Mouse (Mus musculus): ENCODE results near the gene Syndig1. TPM values are rescaled to one million over a fixed set of nuclear protein-coding genes. Genes with fewer than 3 reads are reported as not detected.
A peak's percentile ranks its signal among the peaks of the same experiment; 100 is the strongest.

The Syndig1 gene
- 3.4 and 3.6 TPM in 2 replicates for polyA plus RNA-seq (2016; fragmentation: Nextera tagmentation; extraction: Ambion mirVana)

GRCm38 (mm10) chr2:149828911-149829310 is at the start of gene Syndig1:
Gene Syndig1 (plus strand): TSS chr2:149829211.
- Histone ChIP-seq H3K4me3 (peak within 1 kb of the TSS; percentile 64), H3K9ac (peak within 1 kb of the TSS; percentile 66; the same call in 1 of the 2 replicates), H3K4me1 (replicated peaks) (peaks cover 20% of the 10 kb centered on the region), H3K27me3 (replicated peaks) (peaks cover 37% of the 10 kb centered on the region), H3K27ac (ENCODE audit: poor library complexity, severe bottlenecking) (no peak within 1 kb of the TSS), H3K36me3 (no peaks in the 10 kb centered on the region), H3K4me2 (peak within 1 kb of the TSS; percentile 97), H3K9me3 (replicated peaks) (no peaks in the 10 kb centered on the region)
- WGBS = 76% methylated on average over 2 of the region's 2 CpGs
- ATAC-seq (ENCODE audit: insufficient number of reproducible peaks, low FRiP score) = no peak

GRCm38 (mm10) chr2:149798613-149799012 is 30.4 kb upstream of the Syndig1 start:
- no peaks in the 10 kb centered on the region for H3K4me1 ChIP-seq (replicated peaks)
- no peak overlapping the region for H3K27ac ChIP-seq (ENCODE audit: poor library complexity, severe bottlenecking)
- no peaks in the 10 kb centered on the region for H3K9me3 ChIP-seq (replicated peaks)
- H3K27me3 ChIP-seq (replicated peaks) = no peaks in the 10 kb centered on the region
- no peak overlapping the region for H3K9ac ChIP-seq
- no peaks in the 10 kb centered on the region for H3K36me3 ChIP-seq
- no peak overlapping the region for H3K4me3 ChIP-seq
- no peak overlapping the region for H3K4me2 ChIP-seq
- 33% methylated on average over 3 of the region's 3 CpGs for WGBS
- ATAC-seq (ENCODE audit: insufficient number of reproducible peaks, low FRiP score) = no peak

GRCm38 (mm10) chr2:149804599-149805140 is 24.3 kb upstream of the Syndig1 start:
- Histone ChIP-seq H3K4me3 (no peak overlapping the region), H3K27me3 (replicated peaks) (no peaks in the 10 kb centered on the region), H3K27ac (ENCODE audit: poor library complexity, severe bottlenecking) (no peak overlapping the region), H3K9ac (no peak overlapping the region), H3K36me3 (no peaks in the 10 kb centered on the region), H3K4me1 (replicated peaks) (no peaks in the 10 kb centered on the region), H3K4me2 (no peak overlapping the region), H3K9me3 (replicated peaks) (no peaks in the 10 kb centered on the region)
- no peak for ATAC-seq (ENCODE audit: insufficient number of reproducible peaks, low FRiP score)
- WGBS = 70% methylated on average over 3 of the region's 3 CpGs

GRCm38 (mm10) chr2:149805256-149805655 is 23.8 kb upstream of the Syndig1 start:
- Histone ChIP-seq H3K4me1 (replicated peaks) (no peaks in the 10 kb centered on the region), H3K4me2 (no peak overlapping the region), H3K9me3 (replicated peaks) (no peaks in the 10 kb centered on the region), H3K9ac (no peak overlapping the region), H3K36me3 (no peaks in the 10 kb centered on the region), H3K27me3 (replicated peaks) (no peaks in the 10 kb centered on the region), H3K27ac (ENCODE audit: poor library complexity, severe bottlenecking) (no peak overlapping the region), H3K4me3 (no peak overlapping the region)
- ATAC-seq (ENCODE audit: insufficient number of reproducible peaks, low FRiP score) = no peak
- WGBS = 88% methylated on average over 2 of the region's 2 CpGs

- Histone ChIP-seq H3K27me3 (replicated peaks) (no peaks in the 10 kb centered on the region), H3K9me3 (replicated peaks) (no peaks in the 10 kb centered on the region), H3K4me1 (replicated peaks) (peaks cover under 1% of the 10 kb centered on the region; the same call in 1 of the 2 replicates), H3K4me3 (no peak overlapping the region), H3K27ac (ENCODE audit: poor library complexity, severe bottlenecking) (no peak overlapping the region), H3K9ac (no peak overlapping the region), H3K36me3 (no peaks in the 10 kb centered on the region), H3K4me2 (no peak overlapping the region)
- WGBS = 68% methylated on average over 2 of the region's 2 CpGs
- ATAC-seq (ENCODE audit: insufficient number of reproducible peaks, low FRiP score) = no peak
Observed at GRCm38 (mm10) chr2:149812899-149813298, 16.1 kb upstream of the Syndig1 start.

- Histone ChIP-seq H3K36me3 (no peaks in the 10 kb centered on the region), H3K27me3 (replicated peaks) (no peaks in the 10 kb centered on the region), H3K27ac (ENCODE audit: poor library complexity, severe bottlenecking) (no peak overlapping the region), H3K4me3 (no peak overlapping the region), H3K9me3 (replicated peaks) (no peaks in the 10 kb centered on the region), H3K9ac (no peak overlapping the region), H3K4me1 (replicated peaks) (peaks cover 26% of the 10 kb centered on the region), H3K4me2 (no peak overlapping the region)
- 45% methylated on average over 3 of the region's 3 CpGs for WGBS
- no peak for ATAC-seq (ENCODE audit: insufficient number of reproducible peaks, low FRiP score)
Observed at GRCm38 (mm10) chr2:149818395-149818794, 10.6 kb upstream of the Syndig1 start.

GRCm38 (mm10) chr2:149819751-149820150 is 9.3 kb upstream of the Syndig1 start:
- no peak for ATAC-seq (ENCODE audit: insufficient number of reproducible peaks, low FRiP score)
- Histone ChIP-seq H3K4me2 (no peak overlapping the region), H3K36me3 (no peaks in the 10 kb centered on the region), H3K9me3 (replicated peaks) (no peaks in the 10 kb centered on the region), H3K4me1 (replicated peaks) (peaks cover 26% of the 10 kb centered on the region), H3K4me3 (no peak overlapping the region), H3K9ac (no peak overlapping the region), H3K27me3 (replicated peaks) (no peaks in the 10 kb centered on the region), H3K27ac (ENCODE audit: poor library complexity, severe bottlenecking) (no peak overlapping the region; the same call in 1 of the 2 replicates)
- 56% methylated on average over 3 of the region's 3 CpGs for WGBS

GRCm38 (mm10) chr2:149820201-149820600 is 8.8 kb upstream of the Syndig1 start:
- H3K27me3 ChIP-seq (replicated peaks) = no peaks in the 10 kb centered on the region
- H3K4me3 ChIP-seq = no peak overlapping the region
- WGBS = 39% methylated on average over 2 of the region's 2 CpGs
- H3K4me2 ChIP-seq = no peak overlapping the region
- H3K9ac ChIP-seq = no peak overlapping the region
- no peaks in the 10 kb centered on the region for H3K36me3 ChIP-seq
- H3K9me3 ChIP-seq (replicated peaks) = no peaks in the 10 kb centered on the region
- ATAC-seq (ENCODE audit: insufficient number of reproducible peaks, low FRiP score) = no peak
- H3K27ac ChIP-seq (ENCODE audit: poor library complexity, severe bottlenecking) = no peak overlapping the region
- H3K4me1 ChIP-seq (replicated peaks) = peaks cover 26% of the 10 kb centered on the region

GRCm38 (mm10) chr2:149829955-149830535 is 1.0 kb downstream of the Syndig1 start:
- Histone ChIP-seq H3K4me1 (replicated peaks) (peaks cover 20% of the 10 kb centered on the region), H3K9me3 (replicated peaks) (no peaks in the 10 kb centered on the region), H3K4me3 (peak overlapping the region; percentile 64), H3K36me3 (no peaks in the 10 kb centered on the region), H3K4me2 (peak overlapping the region; percentile 97), H3K27ac (ENCODE audit: poor library complexity, severe bottlenecking) (no peak overlapping the region), H3K9ac (peak overlapping the region; percentile 66), H3K27me3 (replicated peaks) (peaks cover 37% of the 10 kb centered on the region)
- WGBS = 2% methylated on average over 26 of the region's 26 CpGs
- ATAC-seq (ENCODE audit: insufficient number of reproducible peaks, low FRiP score) = peak; percentile 36

GRCm38 (mm10) chr2:149830536-149831458 is 1.8 kb downstream of the Syndig1 start, which contains the start of gene C530025M09Rik:
Gene C530025M09Rik (minus strand): TSS chr2:149831213.
- Histone ChIP-seq H3K9me3 (replicated peaks) (no peaks in the 10 kb centered on the region), H3K4me3 (peak within 1 kb of the TSS; percentile 64), H3K27ac (ENCODE audit: poor library complexity, severe bottlenecking) (no peak within 1 kb of the TSS), H3K36me3 (no peaks in the 10 kb centered on the region), H3K27me3 (replicated peaks) (peaks cover 37% of the 10 kb centered on the region), H3K4me1 (replicated peaks) (peaks cover 20% of the 10 kb centered on the region), H3K4me2 (peak within 1 kb of the TSS; percentile 97), H3K9ac (peak within 1 kb of the TSS; percentile 66)
- under 1% methylated on average over 68 of the region's 82 CpGs for WGBS
- ATAC-seq (ENCODE audit: insufficient number of reproducible peaks, low FRiP score) = peak; percentile 81
